Mouse (Mus musculus): ENCODE measurements at regions not wholly inside any gene's neighbourhood (a gene's known extent, or its start where the extent isn't known, plus 50 kb on each side); places are given as distances from the start of the nearest gene placed in this dataset.

GRCm38 (mm10) chr10:117478202-117478930, 98.6 kb upstream of the Cpsf6 start:
- WGBS (ENCODE audit: insufficient replicate concordance), result 85% methylated on average over 23 of the region's 23 CpGs
- Histone ChIP-seq H3K9me3 (ENCODE audit: low read length) (no peaks in the 10 kb centered on the region), H3K9ac (replicated peaks) (no peak overlapping the region), H3K4me1 (ENCODE audit: insufficient read depth) (no peaks in the 10 kb centered on the region), H3K27me3 (ENCODE audit: insufficient read depth, low read length) (no peaks in the 10 kb centered on the region), H3K4me2 (ENCODE audit: low read depth, low read length) (no peak overlapping the region), H3K27ac (ENCODE audit: low read depth) (no peak overlapping the region), H3K36me3 (replicated peaks; ENCODE audit: insufficient read depth, low read length) (no peaks in the 10 kb centered on the region), H3K4me3 (ENCODE audit: low read depth, low read length) (no peak overlapping the region)
- ATAC-seq, result no peak
- DNase-seq, result no peak
- TF ChIP-seq EP300 (IDR thresholded peaks at IDR 0.05; ENCODE audit: low read depth) (no peak), CTCF (IDR thresholded peaks at IDR 0.05; ENCODE audit: low read depth) (no peak)

GRCm38 (mm10) chr10:117477331-117478201, 97.8 kb upstream of the Cpsf6 start:
- DNase-seq (no peak), ATAC-seq (no peak)
- Histone ChIP-seq H3K9ac (replicated peaks) (no peak overlapping the region), H3K27me3 (ENCODE audit: insufficient read depth, low read length) (no peaks in the 10 kb centered on the region), H3K9me3 (ENCODE audit: low read length) (no peaks in the 10 kb centered on the region), H3K36me3 (replicated peaks; ENCODE audit: insufficient read depth, low read length) (no peaks in the 10 kb centered on the region), H3K27ac (ENCODE audit: low read depth) (no peak overlapping the region), H3K4me3 (ENCODE audit: low read depth, low read length) (no peak overlapping the region), H3K4me2 (ENCODE audit: low read depth, low read length) (no peak overlapping the region), H3K4me1 (ENCODE audit: insufficient read depth) (no peaks in the 10 kb centered on the region)
- 85% methylated on average over 12 of the region's 12 CpGs for WGBS (ENCODE audit: insufficient replicate concordance)
- TF ChIP-seq CTCF (IDR thresholded peaks at IDR 0.05; ENCODE audit: low read depth), result no peak
- TF ChIP-seq EP300 (IDR thresholded peaks at IDR 0.05; ENCODE audit: low read depth), result no peak

- Histone ChIP-seq H3K4me2 (ENCODE audit: low read depth, low read length) (no peak overlapping the region), H3K27ac (ENCODE audit: low read depth) (no peak overlapping the region), H3K9me3 (ENCODE audit: low read length) (no peaks in the 10 kb centered on the region), H3K36me3 (replicated peaks; ENCODE audit: insufficient read depth, low read length) (no peaks in the 10 kb centered on the region), H3K27me3 (ENCODE audit: insufficient read depth, low read length) (no peaks in the 10 kb centered on the region), H3K4me3 (ENCODE audit: low read depth, low read length) (no peak overlapping the region), H3K4me1 (ENCODE audit: insufficient read depth) (no peaks in the 10 kb centered on the region), H3K9ac (replicated peaks) (no peak overlapping the region)
- no peak for ATAC-seq
- TF ChIP-seq CTCF (IDR thresholded peaks at IDR 0.05; ENCODE audit: low read depth), result no peak
- no peak for TF ChIP-seq EP300 (IDR thresholded peaks at IDR 0.05; ENCODE audit: low read depth)
- no peak for DNase-seq
- WGBS (ENCODE audit: insufficient replicate concordance), result 79% methylated on average over 13 of the region's 13 CpGs
Observed at GRCm38 (mm10) chr10:117475086-117475945, 95.5 kb upstream of the Cpsf6 start.

- Histone ChIP-seq H3K36me3 (replicated peaks; ENCODE audit: insufficient read depth, low read length) (no peaks in the 10 kb centered on the region), H3K4me2 (ENCODE audit: low read depth, low read length) (no peak overlapping the region), H3K27me3 (ENCODE audit: insufficient read depth, low read length) (no peaks in the 10 kb centered on the region), H3K9ac (replicated peaks) (no peak overlapping the region), H3K27ac (ENCODE audit: low read depth) (no peak overlapping the region), H3K4me3 (ENCODE audit: low read depth, low read length) (no peak overlapping the region), H3K4me1 (ENCODE audit: insufficient read depth) (no peaks in the 10 kb centered on the region), H3K9me3 (ENCODE audit: low read length) (no peaks in the 10 kb centered on the region)
- TF ChIP-seq EP300 (IDR thresholded peaks at IDR 0.05; ENCODE audit: low read depth) (no peak), CTCF (IDR thresholded peaks at IDR 0.05; ENCODE audit: low read depth) (no peak)
- 88% methylated on average over 4 of the region's 4 CpGs for WGBS (ENCODE audit: insufficient replicate concordance)
- DNase-seq, result no peak
- ATAC-seq, result no peak
Observed at GRCm38 (mm10) chr10:117474351-117475085, 94.7 kb upstream of the Cpsf6 start.

- no peaks in the 10 kb centered on the region for H3K27me3 ChIP-seq (ENCODE audit: insufficient read depth, low read length)
- ATAC-seq, result no peak
- H3K36me3 ChIP-seq (replicated peaks; ENCODE audit: insufficient read depth, low read length), result no peaks in the 10 kb centered on the region
- DNase-seq, result no peak
- no peaks in the 10 kb centered on the region for H3K4me1 ChIP-seq (ENCODE audit: insufficient read depth)
- H3K4me3 ChIP-seq (ENCODE audit: low read depth, low read length), result no peak overlapping the region
- no peak overlapping the region for H3K9ac ChIP-seq (replicated peaks)
- H3K27ac ChIP-seq (ENCODE audit: low read depth), result no peak overlapping the region
- no peak overlapping the region for H3K4me2 ChIP-seq (ENCODE audit: low read depth, low read length)
- H3K9me3 ChIP-seq (ENCODE audit: low read length), result no peaks in the 10 kb centered on the region
- 76% methylated on average over 4 of the region's 4 CpGs for whole genome bisulfite sequencing (ENCODE audit: insufficient replicate concordance)
- TF ChIP-seq EP300 (IDR thresholded peaks at IDR 0.05; ENCODE audit: low read depth) (no peak), CTCF (IDR thresholded peaks at IDR 0.05; ENCODE audit: low read depth) (no peak)
Observed at GRCm38 (mm10) chr10:117473471-117473870, 93.7 kb upstream of the Cpsf6 start.
